Mouse (Mus musculus) kidney, postnatal 0 days (tissue): ENCODE results near the gene Gmppb. TPM values are rescaled to one million over a fixed set of nuclear protein-coding genes. Genes with fewer than 3 reads are reported as not detected.

Experiments used
- ATAC-seq: fragments of 200-750 bp; cut with Nextera tagmentation; replicated peaks from 2 replicates; pipeline ENCODE4 v1.8.0; 2017; ENCODE audit warnings: low read depth, moderate number of reproducible peaks, moderate TSS enrichment, moderate library complexity; ENCODE audit not compliant: low FRiP score
- DNase-seq: peaks from one replicate; pipeline ENCODE4 v3.0.0-alpha.2; 2016; ENCODE audit warnings: low spot score
- H3K27ac ChIP-seq: fragments of 300-500 bp; sonication (generic); 2 replicates; pipeline ENCODE4 v1.5.1; 2014; ENCODE audit warnings: mild to moderate bottlenecking
- H3K27me3 ChIP-seq: fragments of 300-500 bp; sonication (generic); 2 replicates; pipeline ENCODE4 v1.6.1; 2014; ENCODE audit warnings: low read length, mixed read lengths; ENCODE audit not compliant: insufficient read depth
- H3K36me3 ChIP-seq: fragments of 300-500 bp; sonication (generic); 2 replicates; pipeline ENCODE4 v1.6.1; 2014; ENCODE audit warnings: low read length, mixed read lengths; ENCODE audit not compliant: insufficient read depth
- H3K4me1 ChIP-seq: fragments of 300-500 bp; sonication (generic); replicated peaks from 2 replicates; pipeline ENCODE4 v1.6.1; 2014; ENCODE audit warnings: antibody characterized with exemption, low read length, mixed read lengths; ENCODE audit not compliant: insufficient read depth
- H3K4me2 ChIP-seq: fragments of 300-500 bp; sonication (generic); 2 replicates; pipeline ENCODE4 v1.6.1; 2014; ENCODE audit warnings: mild to moderate bottlenecking, low read length, moderate library complexity, mixed read lengths
- H3K4me3 ChIP-seq: fragments of 300-500 bp; sonication (generic); replicated peaks from 2 replicates; pipeline ENCODE4 v1.5.1; 2014; ENCODE audit warnings: low read depth, low read length
- H3K9ac ChIP-seq: fragments of 300-500 bp; sonication (generic); 2 replicates; pipeline ENCODE4 v1.6.1; 2014; ENCODE audit warnings: low read depth, low read length
- H3K9me3 ChIP-seq: fragments of 300-500 bp; sonication (generic); replicated peaks from 2 replicates; pipeline ENCODE4 v1.6.1; 2016; ENCODE audit warnings: low read length, inconsistent platforms, mixed read lengths
- CTCF ChIP-seq: IDR thresholded peaks from 2 replicates; pipeline ENCODE4 v1.5.1; 2016; ENCODE audit warnings: antibody characterized with exemption, low read depth, mild to moderate bottlenecking, moderate library complexity
- WGBS: fragments of 180-500 bp; shearing (Covaris S2); extraction: QIAGEN DNeasy Blood & Tissue Kit; methylation state at CpG from one replicate; pipeline ENCODE4 v1.1.7; 2014; 5-methylcytosine and 5-hydroxymethylcytosine counted together
- polyA plus RNA-seq: library from polyadenylated mRNA; unstranded; fragments of >200 nt; fragmentation: Nextera tagmentation; extraction: Ambion mirVana; gene quantifications from 2 replicates; pipeline ENCODE4 v1.2.1, GENCODE M21; 2015

Gmppb gene
- polyA plus RNA-seq, 1 experiment from 2014 or later = 23.2 TPM

- no peak for DNase-seq
- WGBS = 73% methylated on average over 6 of the region's 6 CpGs
- Histone ChIP-seq H3K9ac (no peak overlapping the region), H3K4me1 (0 out of 2 replicates have a peak, but pooled peaks cover 2% of the 10 kb centered on the region), H3K36me3 (peaks cover 29% of the 10 kb centered on the region), H3K4me3 (no peak overlapping the region), H3K27ac (no peak overlapping the region), H3K27me3 (no peaks in the 10 kb centered on the region), H3K9me3 (no peaks in the 10 kb centered on the region), H3K4me2 (no peak overlapping the region)
- no peak for TF ChIP-seq CTCF
- no peak for ATAC-seq
Observed at GRCm38 (mm10) chr9:108083561-108083960, 34.5 kb downstream of the Gmppb start.

- Histone ChIP-seq H3K27ac (no peak overlapping the region), H3K36me3 (peaks cover 45% of the 10 kb centered on the region), H3K4me3 (no peak overlapping the region), H3K4me1 (no peaks in the 10 kb centered on the region), H3K4me2 (no peak overlapping the region), H3K9me3 (no peaks in the 10 kb centered on the region), H3K9ac (no peak overlapping the region), H3K27me3 (no peaks in the 10 kb centered on the region)
- WGBS = 87% methylated on average over 4 of the region's 4 CpGs
- no peak for TF ChIP-seq CTCF
- DNase-seq = no peak
- no peak for ATAC-seq
Observed at GRCm38 (mm10) chr9:108085261-108085660, 36.2 kb downstream of the Gmppb start.

- 89% methylated on average over 7 of the region's 7 CpGs for WGBS
- no peak overlapping the region for H3K4me3 ChIP-seq
- H3K4me1 ChIP-seq = peaks cover 3% of the 10 kb centered on the region; the same call in 1 of the 2 replicates
- no peak overlapping the region for H3K4me2 ChIP-seq
- no peak overlapping the region for H3K9ac ChIP-seq
- H3K27ac ChIP-seq = no peak overlapping the region
- H3K27me3 ChIP-seq = no peaks in the 10 kb centered on the region
- no peak for DNase-seq
- no peaks in the 10 kb centered on the region for H3K9me3 ChIP-seq
- peaks cover 54% of the 10 kb centered on the region for H3K36me3 ChIP-seq
- peak; percentile 27; the same call in 1 of the 2 replicates for ATAC-seq
- no peak for TF ChIP-seq CTCF
Observed at GRCm38 (mm10) chr9:108090611-108091120, 41.6 kb downstream of the Gmppb start.

GRCm38 (mm10) chr9:108093586-108093985 lies 44.5 kb downstream of the Gmppb start:
- Histone ChIP-seq H3K4me3 (peak overlapping the region; percentile 71), H3K4me1 (peaks cover 5% of the 10 kb centered on the region), H3K9me3 (no peaks in the 10 kb centered on the region), H3K27me3 (no peaks in the 10 kb centered on the region), H3K4me2 (peak overlapping the region; percentile 99), H3K9ac (peak overlapping the region; percentile 77), H3K36me3 (peaks cover 34% of the 10 kb centered on the region), H3K27ac (peak overlapping the region; percentile 80; the same call in 1 of the 2 replicates)
- WGBS = 54% methylated on average over 10 of the region's 10 CpGs
- ATAC-seq = no peak
- DNase-seq = no peak
- TF ChIP-seq CTCF = no peak

GRCm38 (mm10) chr9:108094184-108094941 lies 45.3 kb downstream of the Gmppb start, which contains the start of gene Apeh:
TSS of gene Apeh (minus strand) at chr9:108094606.
- Histone ChIP-seq H3K9me3 (no peaks in the 10 kb centered on the region), H3K4me3 (peak within 1 kb of the TSS; percentile 71), H3K4me2 (peak within 1 kb of the TSS; percentile 99), H3K27ac (peak within 1 kb of the TSS; percentile 80), H3K36me3 (peaks cover 27% of the 10 kb centered on the region), H3K27me3 (no peaks in the 10 kb centered on the region), H3K9ac (peak within 1 kb of the TSS; percentile 77), H3K4me1 (peaks cover 7% of the 10 kb centered on the region)
- peak; percentile 34; the same call in 1 of the 2 replicates for TF ChIP-seq CTCF
- DNase-seq = peak; percentile 98
- ATAC-seq = peak; percentile 93
- WGBS = under 1% methylated on average over 52 of the region's 52 CpGs

GRCm38 (mm10) chr9:108094998-108095411 lies 46.0 kb downstream of the Gmppb start:
- peak overlapping the region; percentile 99 for H3K4me2 ChIP-seq
- no peaks in the 10 kb centered on the region for H3K27me3 ChIP-seq
- peaks cover 21% of the 10 kb centered on the region for H3K36me3 ChIP-seq
- DNase-seq (peak; percentile 37), ATAC-seq (peak; percentile 1; the same call in 1 of the 2 replicates)
- WGBS = under 1% methylated on average over 16 of the region's 16 CpGs
- TF ChIP-seq CTCF = no peak
- H3K4me3 ChIP-seq = peak overlapping the region; percentile 71
- peak overlapping the region; percentile 19 for H3K27ac ChIP-seq
- no peaks in the 10 kb centered on the region for H3K9me3 ChIP-seq
- peaks cover 7% of the 10 kb centered on the region for H3K4me1 ChIP-seq
- H3K9ac ChIP-seq = peak overlapping the region; percentile 77
